Mouse (Mus musculus): ENCODE measurements around the gene N4bp1. TPM values are rescaled to one million over a fixed set of nuclear protein-coding genes. Genes with fewer than 3 reads are reported as not detected.

N4bp1 gene
- polyA plus RNA-seq, 1 experiment from 2014 or later, result 12.7 TPM

DNA sequence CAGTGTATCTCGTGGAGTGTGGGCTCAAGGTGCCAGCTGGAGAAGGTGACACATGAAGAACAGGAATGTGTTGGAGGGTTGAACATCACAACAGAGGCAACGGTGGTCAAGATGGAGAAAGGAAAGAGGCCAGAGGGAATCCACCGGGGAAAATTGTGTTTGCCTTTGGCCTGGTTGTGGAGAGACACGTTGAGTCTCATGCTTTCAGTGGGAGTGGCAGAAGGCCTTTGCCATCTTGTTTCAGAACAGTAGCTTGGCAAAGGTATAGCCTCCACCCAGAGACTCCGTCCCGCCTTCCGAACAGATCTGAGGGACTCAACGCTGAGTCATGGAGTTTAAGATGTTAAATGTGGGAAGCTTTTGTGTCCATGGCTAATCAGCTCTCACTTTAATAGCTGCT, 119.4 kb downstream of the N4bp1 start:
- H3K4me1 ChIP-seq, result no peaks in the 10 kb centered on the region
- H3K9ac ChIP-seq, result no peak overlapping the region
- H3K9me3 ChIP-seq, result no peaks in the 10 kb centered on the region
- ATAC-seq (ENCODE audit: low FRiP score), result no peak
- H3K27ac ChIP-seq, result no peak overlapping the region
- WGBS, result 90% methylated on average over 8 of the region's 8 CpGs
- no peaks in the 10 kb centered on the region; the same call in 1 of the 2 replicates for H3K27me3 ChIP-seq
- no peak overlapping the region for H3K4me3 ChIP-seq (replicated peaks)
- H3K36me3 ChIP-seq (replicated peaks), result no peaks in the 10 kb centered on the region
- no peak overlapping the region for H3K4me2 ChIP-seq

DNA sequence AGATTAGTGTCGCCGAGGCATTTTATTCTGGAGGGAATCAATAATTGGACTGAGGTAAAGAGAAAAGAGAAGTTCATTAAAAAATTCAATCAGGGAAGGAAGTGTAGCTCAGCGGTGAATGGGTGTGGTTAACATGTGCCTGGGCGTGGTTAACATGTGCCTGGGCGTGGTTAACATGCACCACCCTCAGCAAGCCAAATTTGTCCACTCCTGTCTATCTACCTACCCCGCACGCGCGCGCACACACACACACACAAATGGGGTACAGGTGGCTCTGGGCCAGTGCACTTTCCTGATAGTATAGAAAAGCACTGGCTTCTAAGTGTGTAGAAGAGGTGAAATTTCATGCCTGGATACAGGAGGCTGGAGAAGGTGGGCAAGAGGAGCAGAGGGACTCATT, 119.9 kb downstream of the N4bp1 start:
- no peak for ATAC-seq (ENCODE audit: low FRiP score)
- Histone ChIP-seq H3K36me3 (replicated peaks) (no peaks in the 10 kb centered on the region), H3K9me3 (no peaks in the 10 kb centered on the region), H3K9ac (no peak overlapping the region), H3K4me3 (replicated peaks) (no peak overlapping the region), H3K27me3 (no peaks in the 10 kb centered on the region; the same call in 1 of the 2 replicates), H3K4me2 (no peak overlapping the region), H3K4me1 (no peaks in the 10 kb centered on the region), H3K27ac (no peak overlapping the region)
- 91% methylated on average over 10 of the region's 10 CpGs for WGBS

DNA sequence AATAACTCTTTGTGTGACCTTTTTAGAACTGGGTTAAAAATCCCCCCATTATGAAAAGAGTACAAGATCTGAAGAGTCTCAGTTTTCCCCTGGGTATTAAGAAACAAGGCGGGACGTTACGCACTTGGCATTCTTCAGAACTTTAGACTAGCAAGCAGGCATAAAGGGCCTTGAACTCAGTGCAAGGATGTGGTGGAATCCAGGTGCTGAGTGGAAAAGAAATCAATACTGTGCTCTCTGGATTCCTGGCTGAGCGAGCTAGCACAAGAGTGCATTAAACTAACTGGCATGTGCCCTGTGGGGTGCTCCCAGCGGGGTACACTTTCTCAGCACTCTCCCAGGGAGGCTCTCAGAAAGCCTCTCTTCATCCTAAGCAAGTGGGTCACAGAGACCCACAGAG, 122.3 kb downstream of the N4bp1 start:
- no peak for ATAC-seq (ENCODE audit: low FRiP score)
- Histone ChIP-seq H3K9me3 (no peaks in the 10 kb centered on the region), H3K4me1 (no peaks in the 10 kb centered on the region), H3K36me3 (replicated peaks) (no peaks in the 10 kb centered on the region), H3K4me3 (replicated peaks) (no peak overlapping the region), H3K27ac (no peak overlapping the region), H3K27me3 (no peaks in the 10 kb centered on the region; the same call in 1 of the 2 replicates), H3K4me2 (no peak overlapping the region), H3K9ac (no peak overlapping the region)
- WGBS, result 56% methylated on average over 5 of the region's 5 CpGs

DNA sequence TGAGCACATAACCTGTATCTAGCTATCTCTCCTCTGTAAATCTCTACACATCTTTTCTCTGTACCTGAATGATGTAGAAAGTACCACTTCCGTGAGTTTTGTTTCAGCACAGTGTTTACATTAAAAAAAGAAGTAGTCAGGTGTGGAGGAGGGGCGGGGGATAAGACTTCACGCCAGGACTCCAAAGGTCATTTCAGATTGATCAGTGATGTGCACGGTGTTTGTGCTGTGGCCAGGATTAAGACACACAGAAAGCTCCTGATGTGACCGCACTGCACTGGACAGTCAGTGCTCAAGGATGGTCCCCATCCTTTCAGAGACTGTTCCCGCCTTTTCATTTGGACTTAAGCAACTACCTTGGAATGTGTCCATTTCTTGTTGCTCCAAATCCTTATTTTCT, 124.3 kb downstream of the N4bp1 start:
- Histone ChIP-seq H3K9ac (no peak overlapping the region), H3K36me3 (replicated peaks) (no peaks in the 10 kb centered on the region), H3K4me3 (replicated peaks) (no peak overlapping the region), H3K4me1 (peaks cover 6% of the 10 kb centered on the region), H3K9me3 (no peaks in the 10 kb centered on the region), H3K4me2 (no peak overlapping the region), H3K27me3 (no peaks in the 10 kb centered on the region), H3K27ac (no peak overlapping the region)
- WGBS, result 46% methylated on average over 6 of the region's 6 CpGs
- ATAC-seq (ENCODE audit: low FRiP score), result no peak

DNA sequence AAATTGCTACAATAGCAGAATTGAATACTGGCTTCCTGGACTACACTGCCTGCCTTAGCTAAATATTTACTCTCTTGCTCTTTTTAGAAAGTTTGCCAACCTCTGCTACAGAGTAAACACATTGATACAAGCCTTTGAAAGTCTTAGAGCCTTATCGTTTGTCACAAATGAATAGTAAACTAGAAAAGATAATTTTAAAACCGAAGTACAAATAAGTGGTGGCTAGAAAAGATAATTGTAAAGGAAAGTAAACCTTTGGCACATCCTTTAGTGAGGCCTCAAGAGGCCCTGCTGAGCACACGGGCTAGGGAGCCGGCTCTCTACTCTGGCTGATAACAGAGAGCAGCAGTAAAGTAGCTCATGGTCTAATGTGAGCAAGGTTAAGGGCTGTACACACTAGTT, 126.0 kb downstream of the N4bp1 start:
- Histone ChIP-seq H3K36me3 (replicated peaks) (no peaks in the 10 kb centered on the region), H3K4me2 (no peak overlapping the region), H3K9ac (no peak overlapping the region), H3K27me3 (no peaks in the 10 kb centered on the region), H3K4me3 (replicated peaks) (no peak overlapping the region), H3K4me1 (peaks cover 6% of the 10 kb centered on the region), H3K9me3 (no peaks in the 10 kb centered on the region), H3K27ac (no peak overlapping the region)
- WGBS, result 66% methylated on average over 4 of the region's 4 CpGs
- no peak for ATAC-seq (ENCODE audit: low FRiP score)

DNA sequence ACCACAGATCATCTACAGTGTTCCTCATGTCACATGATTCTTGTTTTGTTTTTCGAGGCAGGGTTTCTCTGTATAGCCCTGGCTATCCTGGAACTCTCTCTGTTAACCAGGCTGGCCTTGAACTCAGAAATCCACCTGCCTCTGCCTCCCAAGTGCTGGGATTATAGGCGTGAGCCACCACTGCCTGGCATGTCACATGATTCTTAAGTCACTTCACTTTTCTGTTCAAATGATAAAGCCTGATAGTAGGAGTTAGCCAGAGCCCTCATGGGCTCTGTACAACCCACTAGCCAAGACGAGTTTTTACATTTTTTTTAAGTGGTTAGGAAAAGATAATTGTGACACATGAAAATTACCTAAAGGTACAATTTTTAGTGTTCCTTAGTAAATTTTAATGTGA, 126.4 kb downstream of the N4bp1 start:
- no peak overlapping the region for H3K27ac ChIP-seq
- H3K4me2 ChIP-seq, result no peak overlapping the region
- no peak for ATAC-seq (ENCODE audit: low FRiP score)
- H3K9me3 ChIP-seq, result no peaks in the 10 kb centered on the region
- no peaks in the 10 kb centered on the region for H3K27me3 ChIP-seq
- H3K36me3 ChIP-seq (replicated peaks), result no peaks in the 10 kb centered on the region
- H3K4me3 ChIP-seq (replicated peaks), result no peak overlapping the region
- WGBS, result 85% methylated on average over 3 of the region's 3 CpGs
- peaks cover 6% of the 10 kb centered on the region for H3K4me1 ChIP-seq
- no peak overlapping the region for H3K9ac ChIP-seq

Other genes with a start within 250 kb of the N4bp1 start
- 9.1 and 10.1 TPM in 2 replicates for gene Gm10638, start 139.6 kb downstream of the N4bp1 start, polyA plus RNA-seq (2016; fragmentation: Nextera tagmentation; extraction: Ambion mirVana)
- gene Siah1a, start 139.3 kb downstream of the N4bp1 start, polyA plus RNA-seq (2016; fragmentation: Nextera tagmentation; extraction: Ambion mirVana), result 92.0 and 95.3 TPM in 2 replicates

Data from forebrain, embryonic 12.5 days (tissue).